Mouse (Mus musculus) central nervous system, embryonic 18 days (tissue): ENCODE data around the gene Gm20422. TPM values are rescaled to one million over a fixed set of nuclear protein-coding genes. Genes with fewer than 3 reads are reported as not detected.

ENCODE experiments used
- polyA plus RNA-seq: library from polyadenylated mRNA; depleted of rRNA; stranded (reverse); fragments of >200 nt; gene quantifications from 2 replicates; pipeline ENCODE4 v1.2.3, GENCODE M21; 2012; rRNA removed

The Gm20422 gene
- polyA plus RNA-seq: 0.95 and 1.2 TPM in 2 replicates

DNA sequence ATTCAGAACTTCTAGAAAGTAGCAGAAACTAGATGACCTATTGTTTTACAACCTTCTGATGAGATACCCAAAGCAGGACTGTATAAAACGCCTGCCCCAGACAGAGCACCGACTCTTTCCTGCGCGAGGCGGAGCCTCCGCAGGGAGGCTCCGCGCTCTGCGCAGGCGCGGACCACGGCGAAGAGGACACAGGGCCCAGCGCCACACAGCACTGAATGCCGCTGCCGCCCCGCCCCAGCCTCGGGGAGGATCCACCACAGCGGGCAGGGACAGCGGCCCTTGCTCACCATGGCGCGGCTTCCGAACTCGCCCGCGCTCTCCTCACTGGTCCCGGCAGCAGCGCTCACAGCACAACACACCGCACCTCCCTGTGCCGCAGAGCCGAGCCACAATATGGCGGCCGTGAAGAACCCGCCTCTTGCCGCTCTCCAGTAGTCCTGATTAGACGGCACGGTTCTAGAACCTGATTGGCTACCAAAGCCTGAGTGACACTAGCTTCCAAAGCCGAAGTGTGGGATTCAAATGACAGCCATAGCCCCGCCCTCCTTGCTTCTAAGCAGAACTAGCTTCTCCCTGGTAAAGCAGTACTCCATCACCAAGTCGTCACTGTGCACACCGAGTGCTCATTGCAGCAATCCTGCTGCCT is at the start of gene Gm20422:
Gene Gm20422 (minus strand): TSS at position 384 of the 646 bp plus-strand sequence.

DNA sequence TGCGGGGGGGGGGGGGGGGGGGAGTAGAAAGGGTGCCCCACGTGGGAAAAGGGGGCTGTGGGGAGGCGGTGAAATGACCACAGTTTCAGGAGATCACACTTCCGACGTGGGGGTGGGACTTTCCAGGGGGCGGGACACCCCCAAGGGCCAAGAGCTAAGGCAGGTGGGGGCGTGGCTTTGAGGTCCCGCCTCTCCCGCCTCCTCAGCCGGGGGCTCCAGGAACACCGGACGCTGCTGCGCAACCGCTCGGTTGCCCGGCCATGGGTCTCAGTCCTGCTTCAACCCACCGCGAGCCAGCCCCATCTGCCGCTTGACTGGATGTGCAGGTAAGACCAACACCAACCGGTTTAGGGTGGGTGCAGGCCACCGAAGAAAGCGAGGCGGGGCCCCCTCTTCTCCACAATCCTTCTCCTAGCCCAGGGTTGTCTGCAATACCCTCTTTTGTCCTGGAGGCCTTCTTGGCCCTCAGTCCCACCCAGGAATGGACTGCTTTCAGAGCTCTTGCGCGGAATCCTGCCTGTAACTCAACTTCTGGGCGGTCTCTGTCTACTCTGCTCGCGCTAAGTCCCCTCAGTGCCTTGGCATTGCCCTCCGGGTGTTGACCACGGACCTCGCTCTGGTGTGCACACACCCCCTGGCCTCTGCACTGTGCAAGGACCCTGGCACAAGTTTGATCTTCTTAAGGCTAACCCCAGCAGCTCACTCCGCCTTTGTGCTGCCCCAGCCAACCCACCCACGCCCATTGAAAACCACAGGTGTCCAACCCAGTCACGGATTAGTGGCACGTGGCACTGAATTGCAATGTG is 47.9 kb upstream of the Gm20422 start, which contains the start of gene Lpar2:
Gene Lpar2 (plus strand): TSS at position 44 of the 806 bp plus-strand sequence.

DNA sequence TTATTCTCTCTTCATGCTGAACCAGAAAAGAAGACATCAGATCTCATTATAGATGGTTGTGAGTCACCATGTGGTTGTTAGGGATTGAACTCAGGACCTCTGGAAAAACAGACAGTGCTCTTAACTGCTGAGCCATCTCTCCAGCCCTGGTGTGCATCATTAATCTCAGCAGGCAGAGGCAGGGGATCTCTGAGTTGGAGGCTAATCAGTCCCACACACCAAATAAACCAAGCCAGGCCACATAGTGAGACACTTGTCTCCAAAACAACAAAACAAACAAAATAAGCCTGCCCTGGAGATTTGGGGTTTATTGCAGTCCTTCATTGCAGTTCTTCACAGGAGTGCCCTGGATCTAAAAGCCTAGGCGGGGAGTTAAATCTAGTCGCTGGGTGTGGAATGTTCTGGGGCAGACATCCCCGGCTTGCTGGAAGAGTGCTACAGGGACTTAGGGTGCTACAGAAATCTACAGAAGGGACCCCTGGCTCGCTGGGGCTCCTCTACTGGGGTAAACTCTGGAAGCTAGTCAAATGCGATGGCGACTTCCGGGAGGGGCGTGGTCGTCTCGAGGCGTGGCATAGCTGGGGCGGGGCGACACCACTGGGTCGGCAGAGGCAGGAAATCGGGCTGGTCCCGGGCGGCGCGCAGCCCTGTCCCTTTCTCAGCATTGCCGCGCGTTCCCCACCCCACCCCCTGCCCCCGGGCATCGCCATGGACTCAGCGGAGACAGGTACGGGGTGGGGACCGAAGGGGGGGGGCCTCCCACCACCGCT is 33.6 kb upstream of the Gm20422 start, which contains the start of gene Gmip:
Gene Gmip (plus strand): TSS at position 586 of the 770 bp plus-strand sequence.

DNA sequence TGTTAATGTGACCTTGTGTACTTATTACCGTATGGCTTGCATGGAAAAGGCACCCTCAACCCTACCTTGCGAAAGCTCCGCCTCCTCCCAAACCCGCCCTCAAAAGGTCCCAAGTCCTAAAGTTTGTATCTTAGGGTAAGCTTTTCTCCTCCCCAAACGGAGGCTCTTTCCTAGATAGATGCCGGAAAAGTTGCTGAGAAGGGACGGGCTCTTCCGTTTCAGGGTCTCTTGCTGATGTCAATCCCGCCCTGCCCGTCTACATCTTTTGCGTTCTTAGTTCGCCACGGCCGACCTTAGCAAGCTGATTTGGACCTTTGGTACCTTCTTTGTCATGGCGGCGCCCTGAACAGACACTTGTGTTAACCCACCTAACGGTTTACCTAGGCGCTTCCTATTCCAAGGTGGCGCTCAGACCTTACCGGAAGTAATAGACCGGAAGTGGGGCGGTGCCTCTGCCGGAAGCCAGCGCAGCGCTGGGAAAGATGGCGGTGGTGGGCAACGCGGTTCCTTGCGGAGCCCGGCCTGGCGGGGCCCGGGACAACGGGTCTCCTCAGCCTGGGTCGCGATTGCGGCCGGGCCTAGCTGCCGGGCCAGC is 16.2 kb upstream of the Gm20422 start, which contains the start of the genes Atp13a1 and Zfp866:
Gene Atp13a1 (plus strand): TSS at position 391 of the 595 bp plus-strand sequence.
Gene Zfp866 (minus strand): TSS at position 406 of the 595 bp plus-strand sequence.

DNA sequence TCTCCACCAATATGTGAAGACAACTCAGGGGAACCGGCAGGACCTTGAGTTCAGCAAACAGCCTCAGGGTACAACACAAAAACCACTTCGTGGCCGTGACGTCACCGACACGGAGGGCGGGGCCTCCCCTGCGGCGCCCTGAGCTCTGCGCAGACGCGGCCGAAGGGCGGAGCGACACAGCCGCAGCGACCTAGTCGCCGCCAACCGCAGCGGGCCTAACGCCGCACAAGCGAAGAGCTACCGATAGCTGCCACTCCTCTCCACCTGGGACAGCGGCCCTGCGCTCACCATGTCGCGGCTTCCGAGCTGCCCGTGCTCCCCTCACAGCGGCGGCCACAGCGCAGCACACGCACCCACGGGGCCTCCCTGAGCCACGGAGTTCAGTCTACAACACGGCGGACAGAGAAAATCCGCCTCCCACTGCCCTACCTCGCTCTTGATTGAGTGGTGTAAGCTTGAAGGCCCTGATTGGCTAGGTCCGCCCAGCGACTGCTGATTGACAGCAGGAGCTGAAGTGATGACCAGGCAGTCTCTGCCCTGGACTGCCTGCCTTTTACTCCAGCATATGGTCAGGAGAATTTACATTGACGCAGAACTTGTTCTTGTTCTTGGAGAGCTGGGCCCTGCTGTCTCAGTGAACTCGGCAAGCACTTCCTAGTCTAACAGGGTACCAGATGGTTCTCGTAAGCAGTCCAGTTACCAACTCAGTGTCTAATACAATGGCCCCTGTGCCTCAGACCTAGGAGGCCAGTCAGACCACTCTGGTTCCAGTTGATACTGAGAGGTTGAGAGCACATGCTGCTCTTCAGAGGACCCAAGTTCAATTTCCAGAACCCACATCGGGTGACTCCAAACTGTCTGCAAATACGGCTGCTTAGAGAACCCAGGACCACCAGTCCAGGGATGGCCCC is 24.9 kb downstream of the Gm20422 start, which contains the start of gene Zfp963:
Gene Zfp963 (minus strand): TSS at position 427 of the 911 bp plus-strand sequence.

DNA sequence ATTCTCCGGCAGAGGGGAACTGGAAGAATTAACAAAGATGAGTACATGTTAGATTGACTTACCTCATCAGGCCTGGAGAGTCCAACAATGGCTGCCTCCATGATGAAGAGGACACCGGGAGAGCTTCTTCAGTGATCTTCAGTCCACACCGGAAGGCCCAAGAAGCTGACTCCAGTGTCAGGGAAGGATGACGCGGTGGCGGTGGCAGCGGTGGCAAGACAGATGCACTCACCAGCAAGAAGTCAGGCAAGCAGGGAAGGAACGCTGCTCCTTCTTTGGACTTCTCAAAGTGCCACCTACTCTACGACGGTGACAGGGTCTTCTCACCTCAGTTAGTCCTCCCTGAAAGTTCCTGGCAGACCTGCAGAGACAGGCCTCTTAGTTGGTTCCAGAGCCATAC is 64.1 kb downstream of the Gm20422 start, which contains the start of gene Zfp869:
Gene Zfp869 (minus strand): TSS at position 101 of the 400 bp plus-strand sequence.

Other genes starting within 250 kb of the Gm20422 start
- 19.2 and 19.7 TPM in 2 replicates for gene Zfp868, start 149.3 kb downstream of the Gm20422 start, polyA plus RNA-seq
- 2.4 and 2.8 TPM in 2 replicates for gene Zfp964, start 120.4 kb downstream of the Gm20422 start, polyA plus RNA-seq
- 16.3 and 17.7 TPM in 2 replicates for gene Zfp869, start 64.2 kb downstream of the Gm20422 start, polyA plus RNA-seq
- gene Zfp963, start 24.9 kb downstream of the Gm20422 start, polyA plus RNA-seq: 7.2 and 8.6 TPM in 2 replicates
- gene Atp13a1, start 16.3 kb upstream of the Gm20422 start, polyA plus RNA-seq: 75.2 and 80.1 TPM in 2 replicates
- 32.2 and 32.9 TPM in 2 replicates for gene Zfp866, start 16.3 kb upstream of the Gm20422 start, polyA plus RNA-seq
- 85.4 and 95.9 TPM in 2 replicates for gene Gmip, start 33.8 kb upstream of the Gm20422 start, polyA plus RNA-seq
- gene Lpar2, start 47.5 kb upstream of the Gm20422 start, polyA plus RNA-seq: 5.8 and 6.4 TPM in 2 replicates
- gene Pbx4, start 57.6 kb upstream of the Gm20422 start, polyA plus RNA-seq: 29.2 and 35.4 TPM in 2 replicates
- 7.6 and 7.8 TPM in 2 replicates for gene Cilp2, start 112.8 kb upstream of the Gm20422 start, polyA plus RNA-seq
- gene Tssk6, start 127.3 kb upstream of the Gm20422 start, polyA plus RNA-seq: 0.47 and 0.51 TPM in 2 replicates
- 120 and 129 TPM in 2 replicates for gene Ndufa13, start 127.7 kb upstream of the Gm20422 start, polyA plus RNA-seq
- 10.8 and 11.7 TPM in 2 replicates for gene Yjefn3, start 127.8 kb upstream of the Gm20422 start, polyA plus RNA-seq
- 20.8 and 21.0 TPM in 2 replicates for gene Gatad2a, start 221.5 kb upstream of the Gm20422 start, polyA plus RNA-seq